In the genomic region with DNA sequence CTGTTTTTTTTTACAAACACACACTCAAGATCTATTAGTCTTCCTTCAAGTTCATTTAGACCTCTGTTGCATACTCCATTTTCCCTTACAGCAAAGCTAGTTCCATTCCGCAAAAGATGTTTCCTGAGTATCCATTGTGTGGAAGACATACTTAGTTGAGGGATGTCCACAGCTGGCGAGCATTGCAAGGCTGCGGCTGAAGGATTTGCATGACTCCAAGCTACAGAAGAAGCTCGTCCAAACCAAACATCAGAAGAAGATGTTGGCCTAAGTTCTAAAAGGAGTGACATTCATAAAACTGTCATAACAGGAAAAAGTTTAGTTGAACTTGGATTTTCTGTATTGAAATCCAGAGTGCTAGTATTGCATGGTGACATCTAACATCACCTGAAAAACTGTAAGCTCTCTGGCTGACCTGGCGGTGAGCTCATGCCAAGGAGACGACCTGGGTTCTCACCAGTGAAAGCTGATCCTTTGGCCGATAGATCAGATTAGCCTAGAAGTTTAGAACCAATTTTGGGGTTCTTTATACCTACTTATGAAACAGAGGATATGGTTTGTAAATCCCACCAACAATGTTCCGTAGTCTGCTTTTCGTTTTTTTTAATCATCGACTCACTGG, we compare ENCODE assay signal across 17 mouse cellular contexts.
A peak's percentile ranks its signal among the peaks of the same experiment; 100 is the strongest.
DNase-seq lines count a peak whose midpoint lies in the region; ATAC-seq and TF ChIP-seq lines count a peak whose summit lies in the region.
"Had no signal": no experiment of that assay in that cellular context is flagged by ENCODE, and none has a peak within 500 bp of the region (broad histone marks: within the 10 kb centered on the region; RNA-seq: fewer than 3 reads in every experiment).

No protein-coding gene starts in this region.

- peaks cover 12% of the 10 kb centered on the region for H3K4me1 ChIP-seq in heart, embryonic 10.5 days
- H3K4me1 ChIP-seq in kidney, postnatal 0 days (replicated peaks; ENCODE audit: insufficient read depth, low read length) = peaks cover 4% of the 10 kb centered on the region
- no peaks in the 10 kb centered on the region; the same call in 1 of the 2 replicates for H3K4me1 ChIP-seq in lung, postnatal 0 days (ENCODE audit: insufficient read depth, low read depth, low read length)
- H3K4me1 ChIP-seq: stomach, embryonic 15.5 days had no signal

- no peak for TF ChIP-seq EP300 in lung, postnatal 0 days (IDR thresholded peaks at IDR 0.05)

- ATAC-seq in kidney, postnatal 0 days (replicated peaks; ENCODE audit: low FRiP score, low read depth) = no peak
- ATAC-seq in lung, postnatal 0 days = no peak
- ATAC-seq in erythroid progenitor cell, adult 5-6 weeks (replicated peaks; ENCODE audit: low FRiP score, poor library complexity, severe bottlenecking) = no peak
- ATAC-seq: intestine, postnatal 0 days had no signal

- no peaks in the 10 kb centered on the region for H3K9me3 ChIP-seq in heart, embryonic 10.5 days
- H3K9me3 ChIP-seq in kidney, postnatal 0 days (replicated peaks; ENCODE audit: low read length) = no peaks in the 10 kb centered on the region
- no peaks in the 10 kb centered on the region for H3K9me3 ChIP-seq in lung, postnatal 0 days (ENCODE audit: low read length)
- H3K9me3 ChIP-seq: heart, embryonic 12.5 days; neural tube, embryonic 15.5 days; stomach, embryonic 15.5 days had no signal

- H3K36me3 ChIP-seq in heart, embryonic 10.5 days = no peaks in the 10 kb centered on the region
- no peaks in the 10 kb centered on the region for H3K36me3 ChIP-seq in kidney, postnatal 0 days (ENCODE audit: insufficient read depth, low read length)
- no peaks in the 10 kb centered on the region for H3K36me3 ChIP-seq in lung, postnatal 0 days (ENCODE audit: insufficient read depth, low read length)
- H3K36me3 ChIP-seq: heart, embryonic 12.5 days; neural tube, embryonic 15.5 days; stomach, embryonic 15.5 days had no signal

- H3K4me3 ChIP-seq in heart, embryonic 10.5 days = no peak overlapping the region
- no peak overlapping the region for H3K4me3 ChIP-seq in kidney, postnatal 0 days (replicated peaks; ENCODE audit: low read depth, low read length)
- H3K4me3 ChIP-seq in lung, postnatal 0 days (ENCODE audit: low read depth, low read length) = no peak overlapping the region
- H3K4me3 ChIP-seq: heart, embryonic 12.5 days; neural tube, embryonic 15.5 days; stomach, embryonic 15.5 days had no signal

- WGBS in heart, embryonic 10.5 days = 87% methylated on average over 10 of the region's 10 CpGs
- 79% methylated on average over 10 of the region's 10 CpGs for WGBS in kidney, postnatal 0 days
- 83% methylated on average over 10 of the region's 10 CpGs for WGBS in lung, postnatal 0 days

- H3K4me2 ChIP-seq in kidney, postnatal 0 days (ENCODE audit: low read length) = no peak overlapping the region
- no peak overlapping the region for H3K4me2 ChIP-seq in lung, postnatal 0 days (replicated peaks; ENCODE audit: low read depth, low read length)
- H3K4me2 ChIP-seq: heart, embryonic 12.5 days; hindbrain, embryonic 14.5 days; liver, embryonic 11.5 days; neural tube, embryonic 15.5 days; stomach, embryonic 15.5 days had no signal

- no peak overlapping the region for H3K9ac ChIP-seq in kidney, postnatal 0 days (ENCODE audit: low read depth, low read length)
- H3K9ac ChIP-seq in lung, postnatal 0 days (replicated peaks; ENCODE audit: low read depth) = no peak overlapping the region
- H3K9ac ChIP-seq: heart, embryonic 12.5 days; hindbrain, embryonic 14.5 days; neural tube, embryonic 15.5 days; stomach, embryonic 15.5 days had no signal

- peak; percentile 90 for DNase-seq in heart, adult 11 months
- DNase-seq in heart, embryonic 10.5 days (ENCODE audit: low spot score) = no peak
- peak; percentile 73 for DNase-seq in kidney, postnatal 0 days (ENCODE audit: low spot score)
- no peak for DNase-seq in kidney, adult 18-20 months
- DNase-seq in lung, postnatal 0 days (ENCODE audit: low spot score) = no peak
- no peak for DNase-seq in lung, postnatal 25 days (ENCODE audit: low spot score)
- DNase-seq in kidney, postnatal 4 days = peak; percentile 51 to 64
- DNase-seq: adrenal gland, postnatal 36 days; layer of hippocampus, postnatal 36 days; right cerebral cortex, postnatal 25 days had no signal

- TF ChIP-seq CTCF in kidney, postnatal 0 days (IDR thresholded peaks at IDR 0.05; ENCODE audit: low read depth) = no peak
- TF ChIP-seq CTCF in lung, postnatal 0 days (IDR thresholded peaks at IDR 0.05) = no peak

- no peaks in the 10 kb centered on the region for H3K27me3 ChIP-seq in heart, embryonic 10.5 days (ENCODE audit: insufficient read depth, poor library complexity, severe bottlenecking)
- no peaks in the 10 kb centered on the region for H3K27me3 ChIP-seq in kidney, postnatal 0 days (ENCODE audit: insufficient read depth, low read length)
- no peaks in the 10 kb centered on the region for H3K27me3 ChIP-seq in lung, postnatal 0 days (replicated peaks; ENCODE audit: insufficient read depth, low read length)
- H3K27me3 ChIP-seq: heart, embryonic 12.5 days; neural tube, embryonic 15.5 days; stomach, embryonic 15.5 days had no signal

- H3K27ac ChIP-seq in heart, embryonic 10.5 days = no peak overlapping the region
- H3K27ac ChIP-seq in kidney, postnatal 0 days = peak overlapping the region; percentile 33; the same call in 1 of the 2 replicates
- H3K27ac ChIP-seq in lung, postnatal 0 days (ENCODE audit: low read length) = 0 out of 2 replicates have a peak overlapping the region, but pooled peaks have one; percentile 12
- H3K27ac ChIP-seq: neural tube, embryonic 15.5 days; stomach, embryonic 15.5 days had no signal

Comparison
In these comparisons a context has a peak if more than half of its experiments do, and no peak if none do; other contexts are left out.
1. DNase-seq: peak in heart, adult 11 months (single experiment), kidney, postnatal 0 days (single experiment) and kidney, postnatal 4 days (2 of 2); none in heart, embryonic 10.5 days (single experiment), kidney, adult 18-20 months (single experiment), lung, postnatal 0 days (single experiment) and lung, postnatal 25 days (single experiment).